Mouse (Mus musculus) liver, embryonic 14.5 days (tissue): ENCODE measurements around the gene Galc. TPM values are rescaled to one million over a fixed set of nuclear protein-coding genes. Genes with fewer than 3 reads are reported as not detected.

Experiments
- ATAC-seq: fragments of 200-750 bp; cut with Nextera tagmentation; 2 replicates; pipeline ENCODE4 v1.8.0; 2017; ENCODE audit warnings: moderate number of reproducible peaks, mild to moderate bottlenecking, moderate library complexity; ENCODE audit not compliant: insufficient read depth
- DNase-seq, 3 experiments: peaks; one replicate each; pipeline ENCODE4 v3.0.0-alpha.2; 2012 to 2013; ENCODE audit warnings: low read depth in 3 of 3, low spot score in 3 of 3
- H3K27ac ChIP-seq: fragments of 300-500 bp; sonication (generic); 2 replicates; pipeline ENCODE4 v1.5.1; 2014; ENCODE audit warnings: moderate library complexity, mild to moderate bottlenecking, control low read depth, inconsistent platforms
- H3K27me3 ChIP-seq: fragments of 300-500 bp; sonication (generic); 2 replicates; pipeline ENCODE4 v1.6.1; 2014; ENCODE audit warnings: mild to moderate bottlenecking, low read length, moderate library complexity; ENCODE audit not compliant: control insufficient read depth, insufficient read depth
- H3K36me3 ChIP-seq: fragments of 300-500 bp; sonication (generic); replicated peaks from 2 replicates; pipeline ENCODE4 v1.6.1; 2014; ENCODE audit warnings: low read depth; ENCODE audit not compliant: control insufficient read depth, insufficient read depth
- H3K4me1 ChIP-seq, 2 experiments: fragments of 200-500 bp in 1 of 2; fragments of 300-500 bp in 1 of 2; sonication (generic) in 1 of 2; replicated peaks; 2 replicates each; pipeline ENCODE4 v1.6.1; 2012 to 2014; ENCODE audit warnings: antibody characterized with exemption in 1 of 2, inconsistent platforms in 1 of 2, low read length in 1 of 2; ENCODE audit not compliant: control insufficient read depth in 2 of 2, insufficient read depth in 2 of 2
- H3K4me2 ChIP-seq: fragments of 300-500 bp; sonication (generic); 2 replicates; pipeline ENCODE4 v1.6.1; 2014; ENCODE audit warnings: low read depth, mild to moderate bottlenecking, control low read depth, moderate library complexity
- H3K4me3 ChIP-seq, 2 experiments: fragments of 200-500 bp in 1 of 2; fragments of 300-500 bp in 1 of 2; sonication (generic) in 1 of 2; 2 replicates each; pipeline ENCODE4 v1.5.1; 2012 to 2014; ENCODE audit warnings: low read depth in 2 of 2, low read length in 2 of 2, mild to moderate bottlenecking in 2 of 2, control low read depth in 1 of 2, inconsistent platforms in 1 of 2, moderate library complexity in 1 of 2; ENCODE audit not compliant: insufficient read depth in 1 of 2
- H3K9ac ChIP-seq: fragments of 300-500 bp; sonication (generic); replicated peaks from 2 replicates; pipeline ENCODE4 v1.6.1; 2014; ENCODE audit warnings: mild to moderate bottlenecking, control low read depth, moderate library complexity
- H3K9me3 ChIP-seq: fragments of 300-500 bp; sonication (generic); 2 replicates; pipeline ENCODE4 v1.6.1; 2016; ENCODE audit warnings: low read length, mixed read lengths; ENCODE audit not compliant: control insufficient read depth
- CTCF ChIP-seq: IDR thresholded peaks from 2 replicates; pipeline ENCODE4 v1.5.1; 2016; ENCODE audit warnings: antibody characterized with exemption, low read depth, control low read depth
- EP300 ChIP-seq: IDR thresholded peaks from 2 replicates; pipeline ENCODE4 v1.6.1; 2016; ENCODE audit warnings: antibody characterized with exemption, low read depth
- WGBS: fragments of 180-500 bp; shearing (Covaris S2); extraction: QIAGEN DNeasy Blood & Tissue Kit; methylation state at CpG from one replicate; pipeline ENCODE4 v1.1.7; 2014; ENCODE audit not compliant: insufficient replicate concordance; 5-methylcytosine and 5-hydroxymethylcytosine counted together
- polyA plus RNA-seq, 2 experiments: library from polyadenylated mRNA; depleted of rRNA in 1 of 2; stranded (reverse) in 1 of 2; unstranded in 1 of 2; fragments of >200 nt; fragmentation: Nextera tagmentation in 1 of 2; extraction: Ambion mirVana in 1 of 2; gene quantifications; 2 replicates each; pipeline versions ENCODE4 v1.2.1 to v1.2.3; 2012 to 2014

Gene Galc
- polyA plus RNA-seq (2012; rRNA removed), result 2.0 and 2.4 TPM in 2 replicates
- polyA plus RNA-seq (2014; fragmentation: Nextera tagmentation; extraction: Ambion mirVana), result 1.9 and 2.2 TPM in 2 replicates

DNA sequence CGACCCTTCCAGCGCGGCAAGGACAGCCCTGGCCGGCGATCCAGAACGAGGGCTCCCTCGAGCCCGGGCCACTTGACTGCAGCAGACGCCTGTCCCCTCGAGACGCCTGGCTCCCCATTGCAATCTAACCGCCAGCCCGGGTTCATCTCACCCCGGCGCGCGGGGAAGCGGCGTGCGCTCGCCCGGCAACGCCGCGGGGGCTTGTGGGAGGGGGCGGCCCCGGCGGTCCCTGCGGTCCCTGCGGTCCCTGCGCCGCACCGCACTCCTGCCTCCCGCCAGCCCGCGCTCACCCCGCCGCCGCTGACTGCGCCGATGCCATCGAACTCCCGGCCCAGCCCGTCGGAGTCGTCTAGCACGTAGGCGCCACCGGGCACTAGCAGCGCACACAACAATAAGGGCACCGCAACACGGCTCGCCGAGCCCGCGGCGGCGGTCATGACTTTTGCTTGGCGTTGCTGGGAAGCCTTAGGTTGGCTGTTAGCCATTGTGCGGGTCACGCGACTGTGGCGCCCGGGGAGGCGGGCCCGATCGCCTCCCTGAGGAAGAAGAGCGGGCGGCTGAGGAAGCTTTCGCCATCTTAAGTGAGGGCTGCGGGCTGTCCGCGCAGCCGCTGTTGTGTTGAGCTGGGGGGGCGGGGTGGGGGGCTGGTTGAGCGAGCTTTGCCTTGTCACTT lies at the start of gene Galc:
Galc (minus strand) TSS at position 615 of the 673 bp plus-strand sequence.
- H3K36me3 ChIP-seq, result no peaks in the 10 kb centered on the region
- WGBS, result under 1% methylated on average over 76 of the region's 76 CpGs
- peak within 1 kb of the TSS; percentile 80 to 84 for H3K4me3 ChIP-seq
- H3K9ac ChIP-seq, result peak within 1 kb of the TSS; percentile 86
- no peak for TF ChIP-seq EP300
- TF ChIP-seq CTCF, result no peak
- H3K9me3 ChIP-seq, result no peaks in the 10 kb centered on the region
- peaks cover 0 to 2% of the 10 kb centered on the region in 2 experiments; a peak in 2 of 4 replicates for H3K4me1 ChIP-seq
- peak within 1 kb of the TSS; percentile 73 for H3K4me2 ChIP-seq
- H3K27me3 ChIP-seq, result no peaks in the 10 kb centered on the region
- H3K27ac ChIP-seq, result peak within 1 kb of the TSS; percentile 52
- ATAC-seq (peak; percentile 88), DNase-seq (peak; percentile 56 to 66 (median 64))

DNA sequence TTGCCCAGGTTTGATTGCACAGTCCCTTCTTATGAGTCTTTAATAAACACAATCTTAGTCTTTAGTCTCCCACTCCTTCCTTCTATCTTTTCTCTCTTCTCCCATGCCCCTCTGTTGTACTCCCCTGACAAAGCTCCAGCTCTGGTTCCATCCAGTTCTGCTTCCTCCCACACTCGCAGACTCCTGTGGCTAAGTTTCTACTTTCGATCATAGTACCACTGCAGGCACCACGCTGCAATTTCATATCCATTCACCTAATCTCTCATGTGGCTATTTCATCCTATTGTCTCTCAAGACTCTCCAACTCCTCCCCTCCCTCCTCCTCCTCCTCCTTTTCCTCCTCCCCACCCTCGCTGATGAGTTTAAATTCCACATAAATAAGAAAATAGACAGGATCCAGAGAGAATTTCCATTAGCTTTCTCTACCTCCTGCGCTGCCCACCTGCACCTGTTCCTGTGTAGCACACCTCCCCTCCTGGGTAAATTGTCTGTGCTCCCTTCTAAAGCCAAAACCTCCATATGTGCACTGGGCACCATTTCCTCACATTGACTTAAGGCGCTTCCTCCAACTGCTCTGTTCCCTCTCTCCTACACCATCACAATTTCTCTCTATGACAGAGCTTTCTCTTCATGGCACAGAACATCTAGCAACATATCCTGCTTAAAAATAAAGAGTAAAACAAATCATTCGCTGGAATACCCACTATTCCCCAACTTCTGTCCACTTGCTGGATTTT lies 48.1 kb upstream of the Galc start:
- Histone ChIP-seq H3K4me2 (no peak overlapping the region), H3K4me1 (no peaks in the 10 kb centered on the region), H3K9ac (no peak overlapping the region), H3K36me3 (no peaks in the 10 kb centered on the region), H3K9me3 (no peaks in the 10 kb centered on the region), H3K27ac (no peak overlapping the region), H3K27me3 (no peaks in the 10 kb centered on the region), H3K4me3 (no peak overlapping the region)
- TF ChIP-seq CTCF (no peak), EP300 (no peak)
- DNase-seq (no peak), ATAC-seq (no peak)
- WGBS, result 60% methylated on average over 7 of the region's 7 CpGs

DNA sequence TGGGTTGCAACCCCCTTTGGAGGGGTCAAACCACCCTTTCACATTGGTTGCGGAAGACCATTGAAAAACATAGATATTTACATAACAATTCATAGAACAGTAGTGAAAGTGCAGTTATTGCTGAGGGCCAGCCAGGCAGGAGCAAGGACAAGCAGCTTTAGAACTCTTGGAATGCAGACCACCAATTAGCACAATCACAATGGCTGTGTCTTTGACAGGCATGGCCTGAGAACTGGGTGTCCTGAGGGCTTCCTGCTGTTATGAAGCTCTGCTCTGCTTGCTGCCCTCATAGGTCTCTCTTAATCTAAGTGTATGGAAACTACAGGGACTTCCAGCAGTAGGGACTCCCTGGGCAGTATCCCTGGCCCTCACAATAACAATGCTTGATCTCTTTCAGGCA lies 43.8 kb upstream of the Galc start:
- H3K4me2 ChIP-seq, result no peak overlapping the region
- H3K4me3 ChIP-seq, result no peak overlapping the region
- no peak for ATAC-seq
- H3K27me3 ChIP-seq, result no peaks in the 10 kb centered on the region
- WGBS, result 63% methylated on average over 1 of the region's 1 CpGs
- DNase-seq, result no peak
- H3K27ac ChIP-seq, result no peak overlapping the region
- H3K9me3 ChIP-seq, result no peaks in the 10 kb centered on the region
- no peaks in the 10 kb centered on the region for H3K4me1 ChIP-seq
- no peak overlapping the region for H3K9ac ChIP-seq
- TF ChIP-seq EP300 (no peak), CTCF (no peak)
- H3K36me3 ChIP-seq, result no peaks in the 10 kb centered on the region

DNA sequence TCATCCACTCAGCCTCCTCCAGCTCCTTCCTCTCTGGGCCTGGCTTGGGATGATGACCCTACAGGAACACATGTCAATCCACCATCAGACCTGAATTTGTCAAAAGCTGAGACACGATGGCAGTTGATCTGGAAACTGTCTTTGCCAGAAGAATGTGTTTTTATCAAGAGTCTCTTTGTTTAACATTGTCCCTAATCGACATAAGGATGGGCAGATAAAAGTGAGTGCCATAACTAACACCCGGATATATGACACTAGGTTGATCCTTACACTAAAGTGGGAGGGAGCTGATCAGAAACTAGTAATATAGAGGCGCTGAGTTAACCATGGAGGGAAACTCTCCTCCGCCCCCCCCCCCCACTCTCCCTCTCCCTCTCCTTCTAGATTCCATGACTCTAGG lies 42.7 kb upstream of the Galc start:
- 57% methylated on average over 5 of the region's 5 CpGs for WGBS
- no peak for ATAC-seq
- DNase-seq, result no peak
- Histone ChIP-seq H3K9ac (no peak overlapping the region), H3K36me3 (no peaks in the 10 kb centered on the region), H3K4me2 (no peak overlapping the region), H3K4me1 (no peaks in the 10 kb centered on the region), H3K9me3 (no peaks in the 10 kb centered on the region), H3K27ac (no peak overlapping the region), H3K4me3 (no peak overlapping the region), H3K27me3 (no peaks in the 10 kb centered on the region)
- TF ChIP-seq CTCF (no peak), EP300 (no peak)

DNA sequence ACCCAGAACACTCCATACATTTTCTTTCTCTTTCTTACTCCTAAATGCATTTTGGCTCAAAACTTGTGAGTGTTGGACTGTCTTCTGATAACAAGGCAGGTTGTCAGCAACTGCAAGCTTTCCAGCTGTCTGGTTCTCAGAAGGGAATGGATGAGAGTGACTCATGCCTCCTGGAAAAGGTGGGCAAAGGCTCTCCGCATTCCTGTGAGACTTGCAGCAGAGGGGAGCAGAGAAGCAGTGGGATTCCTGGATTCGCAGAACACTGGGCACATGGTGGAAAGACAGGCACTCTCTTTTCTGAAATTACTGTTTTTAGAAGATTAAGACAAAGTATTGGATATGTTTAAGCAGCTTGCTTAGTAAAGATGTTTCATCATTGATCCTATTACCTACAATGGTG lies 35.0 kb upstream of the Galc start:
- H3K9me3 ChIP-seq, result no peaks in the 10 kb centered on the region
- no peak overlapping the region for H3K9ac ChIP-seq
- no peak overlapping the region for H3K27ac ChIP-seq
- no peak for TF ChIP-seq CTCF
- no peak for TF ChIP-seq EP300
- no peaks in the 10 kb centered on the region for H3K36me3 ChIP-seq
- 60% methylated on average over 2 of the region's 2 CpGs for WGBS
- H3K27me3 ChIP-seq, result no peaks in the 10 kb centered on the region
- H3K4me3 ChIP-seq, result no peak overlapping the region
- H3K4me2 ChIP-seq, result no peak overlapping the region
- DNase-seq, result no peak
- H3K4me1 ChIP-seq, result no peaks in the 10 kb centered on the region
- ATAC-seq, result no peak
